Mouse (Mus musculus): ENCODE data around the gene Fads2.

DNA sequence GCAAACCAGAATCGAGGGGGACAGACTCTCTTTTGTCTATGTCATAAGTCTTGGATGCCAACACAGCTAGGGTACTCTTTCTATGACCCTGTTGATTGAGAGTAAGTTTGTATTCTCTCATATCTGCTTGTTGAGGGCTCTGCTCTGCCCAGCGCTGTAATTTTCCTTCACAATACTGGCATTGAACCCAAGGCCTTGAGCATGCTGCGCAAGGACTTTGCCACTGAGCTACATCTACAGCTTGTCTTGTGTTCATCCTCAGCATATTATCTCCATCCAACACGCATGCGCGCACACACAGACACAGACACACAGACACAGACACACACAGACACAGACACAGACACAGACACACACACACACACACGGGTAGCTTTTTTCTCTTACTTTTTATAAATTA, 21.2 kb downstream of the Fads2 start:
- TF ChIP-seq CTCF (IDR thresholded peaks at IDR 0.05; ENCODE audit: borderline replicate concordance, insufficient read depth, low read depth, low read length) (no peak), POLR2A (IDR thresholded peaks at IDR 0.05; ENCODE audit: borderline replicate concordance, insufficient read depth, low read length) (no peak)

Data from cerebellum, adult 2 months (tissue).